Mouse (Mus musculus): ENCODE measurements around the gene Olfr1383.
"Not testable (repeated sequence)": the region's sequence is repeated elsewhere in the genome, so short reads cannot be mapped to it uniquely, and the experiment has no call there.

Olfr1383 gene

DNA sequence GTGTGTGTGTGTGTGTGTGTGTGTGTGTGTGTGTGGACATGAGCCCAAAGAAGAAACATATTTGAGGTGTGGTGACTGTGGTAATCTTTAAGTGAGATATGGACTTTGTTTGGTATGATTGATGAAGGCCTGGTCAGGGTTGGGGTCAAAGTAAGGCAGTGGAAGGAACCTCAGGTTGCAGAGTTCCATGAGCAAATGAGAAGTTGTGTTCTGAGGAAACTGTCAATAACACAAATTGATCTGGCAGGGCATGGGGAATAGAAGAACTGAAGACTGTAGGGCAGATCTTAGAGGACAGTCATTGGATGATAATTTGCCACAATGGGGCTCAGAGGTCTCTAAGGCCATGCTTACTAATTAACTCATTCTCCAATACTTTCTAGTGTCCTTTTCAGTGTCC is at the start of gene Olfr1383:
Olfr1383 (plus strand) TSS at position 301 of the 400 bp plus-strand sequence.
- no peak for DNase-seq (ENCODE audit: low read depth, low spot score)

DNA sequence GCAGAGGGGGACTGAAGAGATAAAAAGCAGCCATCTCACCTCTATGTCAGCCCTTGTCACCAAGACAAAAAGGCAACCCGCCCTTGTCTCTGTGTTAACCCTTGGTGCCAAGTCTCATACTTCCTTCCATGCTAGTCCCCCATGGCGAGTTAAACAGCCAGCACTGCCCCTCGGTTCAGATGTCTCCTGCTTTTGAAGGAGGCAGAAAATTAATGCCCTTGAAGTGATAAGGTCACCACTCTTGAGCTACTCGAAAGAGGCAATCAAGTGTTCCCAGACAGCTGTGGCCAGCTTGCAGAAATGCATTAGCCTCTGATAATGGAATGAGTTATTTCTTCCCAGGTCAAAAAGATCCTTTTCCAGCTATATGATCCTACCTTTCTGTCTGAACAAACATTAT is 33.5 kb upstream of the Olfr1383 start:
- DNase-seq (ENCODE audit: low read depth, low spot score) = no peak

DNA sequence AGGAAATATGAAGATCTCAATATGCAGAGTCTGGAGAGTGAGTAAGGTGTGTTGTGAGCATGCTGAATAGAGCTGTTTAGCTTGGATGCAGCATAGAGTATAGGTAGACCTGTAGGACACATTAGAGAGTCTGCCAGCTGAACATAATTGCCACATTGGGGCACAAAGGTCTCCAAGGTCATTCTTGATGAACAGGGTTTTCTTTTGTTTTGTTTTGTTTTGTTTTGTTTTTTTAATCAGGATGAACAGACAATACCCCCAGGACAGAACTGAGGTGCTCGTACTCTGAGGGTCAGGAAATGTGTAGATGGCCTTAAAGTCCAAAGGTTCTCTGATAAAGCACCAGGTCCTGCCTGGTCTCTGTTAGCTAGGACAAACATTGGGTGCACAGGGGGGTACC is 30.7 kb upstream of the Olfr1383 start, which contains the start of gene Olfr1385:
Olfr1385 (plus strand) TSS at position 301 of the 400 bp plus-strand sequence.
- not testable (repeated sequence) for DNase-seq (ENCODE audit: low read depth, low spot score)

DNA sequence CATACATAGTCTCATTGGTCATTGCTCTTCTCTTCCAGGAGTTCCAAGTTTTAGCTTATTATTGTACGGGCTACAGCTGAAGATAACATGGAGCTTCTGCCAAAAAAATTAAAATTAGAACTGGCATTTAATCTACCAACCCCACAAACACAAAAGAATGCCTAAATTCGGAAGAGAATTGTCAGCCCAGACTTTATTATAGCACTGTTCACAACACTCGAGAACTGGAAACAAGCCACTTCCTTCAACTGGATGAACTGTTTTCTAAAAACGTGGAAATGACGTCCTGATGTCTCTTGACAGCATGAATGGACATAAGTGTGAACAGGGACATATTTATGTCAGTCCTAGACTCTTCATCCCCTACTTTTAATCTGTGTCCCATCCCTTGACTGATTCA is 1.4 kb upstream of the Olfr1383 start:
- no peak for DNase-seq (ENCODE audit: low read depth, low spot score)

DNA sequence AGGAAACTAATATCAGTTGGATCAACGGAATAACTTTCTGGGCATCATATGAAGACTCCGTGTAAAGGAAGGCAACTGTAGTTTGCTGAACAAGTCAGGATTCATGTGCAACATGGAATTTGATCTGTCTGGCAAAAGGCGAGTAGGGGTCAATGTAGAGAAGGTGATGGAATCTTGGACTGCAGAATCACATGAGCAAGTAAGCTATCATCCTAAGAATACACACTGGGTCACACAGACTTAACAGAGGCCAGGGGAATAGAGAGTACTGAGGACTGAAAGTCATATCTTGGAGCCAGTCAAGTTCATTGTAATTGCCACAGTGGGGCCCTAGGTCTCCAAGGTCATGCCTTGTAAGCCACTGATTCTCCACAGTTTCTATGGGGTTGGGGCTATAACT is 8.5 kb downstream of the Olfr1383 start, which contains the start of gene Olfr1382:
Olfr1382 (plus strand) TSS at position 301 of the 400 bp plus-strand sequence.
- DNase-seq (ENCODE audit: low read depth, low spot score) = no peak

DNA sequence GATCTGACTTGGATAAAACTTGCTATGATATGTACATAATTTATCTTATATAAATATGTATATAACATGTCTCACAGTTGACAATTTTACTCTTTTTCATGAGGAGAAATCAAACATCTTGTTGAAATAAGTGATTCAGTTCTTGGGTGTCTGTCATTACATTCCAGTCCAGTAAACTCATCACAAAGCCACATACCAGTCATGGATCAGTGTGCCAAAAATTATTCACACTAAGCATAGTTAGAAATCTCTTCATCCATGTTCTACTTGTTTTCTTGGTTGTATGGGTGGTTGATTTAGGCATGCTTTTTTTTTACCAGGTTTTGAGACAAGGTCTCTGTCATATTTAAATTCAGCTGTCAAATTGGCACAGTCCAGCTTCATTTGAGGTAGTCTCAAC is 13.3 kb downstream of the Olfr1383 start:
- no peak for DNase-seq (ENCODE audit: low read depth, low spot score)

DNA sequence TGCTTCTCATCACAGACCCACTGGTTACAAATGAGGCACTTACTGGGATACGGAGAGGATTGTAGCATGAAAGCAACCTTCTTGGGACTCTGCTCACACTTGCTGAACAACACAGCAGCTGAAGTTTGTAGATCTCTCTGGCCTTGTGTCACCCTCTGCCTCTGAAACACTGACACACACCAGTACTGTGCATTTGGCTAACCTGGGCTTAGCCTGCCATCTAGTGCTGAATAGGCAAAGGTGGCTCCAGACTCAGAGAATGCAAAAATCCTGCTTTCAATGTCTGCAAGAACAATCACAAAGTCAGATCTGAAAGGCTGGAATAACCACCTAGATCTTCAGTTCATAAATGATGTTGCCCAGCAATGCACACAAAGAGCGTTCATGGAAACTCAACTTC is 17.2 kb downstream of the Olfr1383 start:
- DNase-seq (ENCODE audit: low read depth, low spot score) = not testable (repeated sequence)

DNA sequence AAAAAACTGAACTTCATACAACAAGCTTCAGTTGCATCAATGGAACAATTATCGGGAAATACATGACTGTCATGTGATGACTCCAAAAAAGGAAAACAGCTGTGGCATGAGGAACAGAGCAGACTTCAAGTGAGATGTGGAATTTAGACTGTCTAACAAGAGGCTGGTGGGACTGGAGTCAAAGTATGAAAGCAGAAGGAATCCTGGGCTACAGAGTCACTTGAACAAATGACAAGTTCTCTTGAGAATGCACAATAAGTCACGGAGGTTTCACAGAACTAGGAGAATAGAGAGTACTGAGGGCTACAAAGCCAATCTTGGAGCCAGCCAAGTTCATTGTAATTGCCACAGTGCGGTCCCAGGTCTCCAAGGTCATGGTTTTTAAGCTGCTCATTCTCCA is 23.7 kb downstream of the Olfr1383 start, which contains the start of gene Olfr1381:
Olfr1381 (plus strand) TSS at position 301 of the 400 bp plus-strand sequence.
- not testable (repeated sequence) for DNase-seq (ENCODE audit: low read depth, low spot score)

DNA sequence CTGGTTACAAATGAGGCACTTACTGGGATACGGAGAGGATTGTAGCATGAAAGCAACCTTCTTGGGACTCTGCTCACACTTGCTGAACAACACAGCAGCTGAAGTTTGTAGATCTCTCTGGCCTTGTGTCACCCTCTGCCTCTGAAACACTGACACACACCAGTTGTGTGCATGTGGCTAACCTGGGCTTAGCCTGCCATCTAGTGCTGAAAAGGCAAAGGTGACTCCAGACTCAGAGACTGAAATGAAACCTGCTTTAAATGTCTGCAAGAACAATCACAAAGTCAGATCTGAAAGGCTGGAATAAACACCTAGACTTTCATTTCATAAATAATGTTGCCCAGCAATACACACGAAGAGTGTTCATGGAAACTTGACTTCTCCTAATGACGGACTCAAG is 34.6 kb downstream of the Olfr1383 start:
- not testable (repeated sequence) for DNase-seq (ENCODE audit: low read depth, low spot score)

DNA sequence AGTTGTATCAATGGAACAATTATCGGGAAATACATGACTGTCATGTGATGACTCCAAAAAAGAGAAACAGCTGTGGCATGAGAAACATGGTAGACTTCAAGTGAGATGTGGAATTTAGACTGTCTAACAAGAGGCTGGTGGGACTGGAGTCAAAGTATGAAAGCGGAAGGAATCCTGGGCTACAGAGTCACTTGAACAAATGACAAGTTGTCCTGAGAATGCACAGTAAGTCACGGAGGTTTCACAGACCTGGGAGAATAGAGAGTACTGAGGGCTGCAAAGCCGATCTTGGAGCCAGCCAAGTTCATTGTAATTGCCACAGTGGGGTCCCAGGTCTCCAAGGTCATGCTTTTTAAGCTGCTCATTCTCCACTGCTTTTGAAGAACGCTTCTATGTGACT is 37.1 kb downstream of the Olfr1383 start, which contains the start of gene Olfr1380:
Olfr1380 (plus strand) TSS at position 301 of the 400 bp plus-strand sequence.
- DNase-seq (ENCODE audit: low read depth, low spot score) = not testable (repeated sequence)

DNA sequence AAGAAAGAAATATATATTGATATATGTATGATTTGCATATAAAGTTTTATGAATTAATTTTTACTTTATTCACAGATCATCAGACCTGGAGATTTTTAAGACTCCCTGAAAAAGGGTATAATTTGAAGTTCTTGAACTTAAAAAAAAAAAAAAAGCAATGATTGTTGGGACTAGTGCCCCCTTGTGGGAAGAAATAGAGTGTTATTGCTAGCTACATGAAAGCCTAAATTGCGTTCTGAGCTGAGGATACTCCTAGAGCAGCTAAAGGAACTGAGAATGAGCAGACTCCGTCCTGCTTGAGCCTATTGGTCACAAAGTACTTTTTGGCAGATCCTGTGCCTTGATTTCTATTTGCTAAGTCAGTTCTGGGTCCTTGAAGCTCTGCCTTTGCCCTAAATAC is 55.6 kb downstream of the Olfr1383 start:
- DNase-seq (ENCODE audit: low read depth, low spot score) = peak; percentile 1
